Mouse (Mus musculus): Measurements from ENCODE around the gene Flywch1. TPM values are rescaled to one million over a fixed set of nuclear protein-coding genes. Genes with fewer than 3 reads are reported as not detected.
"Not testable (repeated sequence)": the region's sequence is repeated elsewhere in the genome, so short reads cannot be mapped to it uniquely, and the experiment has no call there.

Gene Flywch1
- polyA plus RNA-seq, 1 experiment from 2014 or later: 243 TPM

DNA sequence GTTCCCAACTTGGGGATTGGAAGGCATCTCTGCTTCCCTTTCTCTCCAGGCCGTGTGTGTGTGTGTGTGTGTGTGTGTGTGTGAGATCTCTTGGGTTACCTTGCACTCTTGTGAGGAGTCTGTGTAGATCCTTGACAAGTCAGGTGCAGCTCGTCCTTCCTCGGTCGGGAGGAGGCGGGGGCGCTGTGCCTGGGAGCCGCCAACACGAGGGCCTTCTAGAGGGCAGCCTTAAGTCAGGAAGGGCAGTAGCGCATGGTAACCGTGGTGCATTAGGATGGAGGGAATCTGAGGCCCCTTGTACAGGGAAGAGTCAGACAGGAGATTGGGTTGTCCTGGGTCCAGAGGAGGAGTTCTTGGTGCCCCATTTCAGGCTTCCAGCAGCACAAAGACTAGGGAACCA, 4.8 kb upstream of the Flywch1 start:
- 0 out of 2 replicates have a peak, but pooled peaks cover 7% of the 10 kb centered on the region for H3K36me3 ChIP-seq
- no peak overlapping the region for H3K9ac ChIP-seq (replicated peaks)
- peaks cover 8% of the 10 kb centered on the region; the same call in 1 of the 2 replicates for H3K4me1 ChIP-seq (replicated peaks)
- H3K4me3 ChIP-seq (replicated peaks): no peak overlapping the region
- no peak overlapping the region for H3K4me2 ChIP-seq (replicated peaks)
- no peaks in the 10 kb centered on the region for H3K27me3 ChIP-seq
- WGBS: 79% methylated on average over 10 of the region's 10 CpGs
- H3K27ac ChIP-seq: no peak overlapping the region
- ATAC-seq: no peak
- no peaks in the 10 kb centered on the region for H3K9me3 ChIP-seq

DNA sequence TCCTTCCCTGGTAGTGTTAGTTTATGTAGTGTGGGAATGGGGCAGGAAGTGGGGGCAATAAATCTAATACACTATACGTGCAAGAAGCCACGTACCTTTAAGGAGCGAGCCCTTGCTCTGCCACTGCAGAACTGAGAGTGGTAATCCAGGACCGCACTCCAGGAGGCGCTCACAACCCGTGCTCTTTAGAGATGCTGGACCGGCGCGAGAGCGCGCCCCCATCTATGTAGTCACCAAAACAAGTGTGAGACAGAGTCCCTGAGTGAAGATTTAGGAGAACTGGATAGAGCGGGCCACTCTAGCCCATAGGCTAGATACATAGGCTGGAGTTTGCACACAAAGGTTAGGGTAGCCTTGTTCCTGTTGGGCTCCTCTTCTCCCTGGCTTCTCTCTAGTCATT, 2.7 kb upstream of the Flywch1 start:
- 6% methylated on average over 12 of the region's 12 CpGs for WGBS
- Histone ChIP-seq H3K9me3 (no peaks in the 10 kb centered on the region), H3K4me2 (replicated peaks) (no peak overlapping the region), H3K9ac (replicated peaks) (no peak overlapping the region), H3K27ac (no peak overlapping the region), H3K36me3 (no peaks in the 10 kb centered on the region), H3K4me1 (replicated peaks) (peaks cover 22% of the 10 kb centered on the region), H3K4me3 (replicated peaks) (no peak overlapping the region), H3K27me3 (no peaks in the 10 kb centered on the region)
- 0 out of 2 replicates have a peak, but pooled peaks have one; percentile 10 for ATAC-seq

DNA sequence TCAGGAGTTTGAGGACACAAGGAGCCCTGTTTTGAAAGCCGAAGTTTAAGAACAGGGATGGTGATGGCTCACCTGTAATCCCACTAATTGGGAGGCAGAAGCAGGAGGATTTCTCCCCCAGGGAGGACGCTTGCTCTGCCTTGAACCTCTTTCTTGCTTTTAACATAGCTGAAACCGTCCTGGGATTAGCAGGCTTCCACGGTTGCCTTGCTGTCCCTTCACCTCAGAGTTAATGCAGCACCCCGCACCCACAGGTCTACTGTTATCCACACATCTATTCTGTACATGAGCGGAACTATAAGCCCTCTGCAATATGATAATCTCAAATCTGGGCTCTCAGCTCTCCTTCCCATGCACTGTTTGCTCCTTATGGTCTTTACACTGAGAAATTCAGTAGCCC, 2.3 kb upstream of the Flywch1 start:
- H3K36me3 ChIP-seq: peaks cover 2% of the 10 kb centered on the region
- H3K4me3 ChIP-seq (replicated peaks): no peak overlapping the region
- ATAC-seq: no peak
- no peaks in the 10 kb centered on the region for H3K9me3 ChIP-seq
- H3K27me3 ChIP-seq: no peaks in the 10 kb centered on the region
- H3K9ac ChIP-seq (replicated peaks): no peak overlapping the region
- H3K4me1 ChIP-seq (replicated peaks): peaks cover 27% of the 10 kb centered on the region
- 73% methylated on average over 6 of the region's 6 CpGs for WGBS
- H3K27ac ChIP-seq: no peak overlapping the region
- H3K4me2 ChIP-seq (replicated peaks): no peak overlapping the region

DNA sequence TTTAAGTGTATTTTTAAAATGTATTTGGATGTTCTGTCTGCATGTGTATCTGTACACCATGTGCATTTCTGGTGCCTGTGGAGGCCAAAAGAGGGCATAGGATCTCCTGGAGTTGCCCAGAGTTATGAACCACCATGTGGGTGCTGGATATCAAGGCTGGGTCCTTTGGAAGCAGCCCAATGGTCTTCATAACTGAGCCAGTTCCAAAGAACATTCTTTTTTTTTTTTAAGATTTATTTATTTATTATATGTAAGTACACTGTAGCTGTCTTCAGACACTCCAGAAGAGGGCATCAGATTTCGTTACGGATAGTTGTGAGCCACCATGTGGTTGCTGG, 786 bp upstream of the Flywch1 start:
- H3K27ac ChIP-seq: peak overlapping the region; percentile 59; the same call in 1 of the 2 replicates
- not testable (repeated sequence) for H3K9me3 ChIP-seq, ATAC-seq, H3K27me3 ChIP-seq
- H3K36me3 ChIP-seq: peaks cover 12% of the 10 kb centered on the region
- H3K9ac ChIP-seq (replicated peaks): peak overlapping the region; percentile 48; the same call in 1 of the 2 replicates
- H3K4me2 ChIP-seq (replicated peaks): peak overlapping the region; percentile 65
- WGBS: 77% methylated on average over 2 of the region's 2 CpGs
- H3K4me1 ChIP-seq (replicated peaks): peaks cover 28% of the 10 kb centered on the region
- H3K4me3 ChIP-seq (replicated peaks): peak overlapping the region; percentile 85

DNA sequence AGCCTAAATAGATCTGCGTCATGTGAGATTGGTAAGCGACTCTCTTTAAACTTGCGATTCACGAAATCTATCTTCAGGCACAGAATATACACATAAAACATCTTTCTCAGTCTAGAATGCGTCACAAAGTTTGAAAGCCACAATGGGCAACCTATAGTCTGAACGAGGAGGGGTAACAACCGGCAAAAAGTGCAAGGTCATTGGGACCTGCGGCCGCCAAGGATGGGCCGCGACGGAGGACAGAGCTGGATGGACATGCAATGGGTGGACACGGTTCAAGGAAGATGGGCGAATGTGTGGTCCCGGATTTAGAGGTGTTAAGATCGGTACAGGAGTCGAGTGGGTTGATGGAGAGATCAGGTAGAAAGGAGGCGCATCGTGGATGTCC, 512 bp downstream of the Flywch1 start:
- Histone ChIP-seq H3K4me2 (replicated peaks) (peak overlapping the region; percentile 65), H3K36me3 (peaks cover 18% of the 10 kb centered on the region), H3K9ac (replicated peaks) (peak overlapping the region; percentile 99), H3K4me1 (replicated peaks) (peaks cover 28% of the 10 kb centered on the region), H3K4me3 (replicated peaks) (peak overlapping the region; percentile 85), H3K27me3 (no peaks in the 10 kb centered on the region), H3K9me3 (no peaks in the 10 kb centered on the region), H3K27ac (peak overlapping the region; percentile 91)
- WGBS: under 1% methylated on average over 19 of the region's 19 CpGs
- no peak for ATAC-seq

DNA sequence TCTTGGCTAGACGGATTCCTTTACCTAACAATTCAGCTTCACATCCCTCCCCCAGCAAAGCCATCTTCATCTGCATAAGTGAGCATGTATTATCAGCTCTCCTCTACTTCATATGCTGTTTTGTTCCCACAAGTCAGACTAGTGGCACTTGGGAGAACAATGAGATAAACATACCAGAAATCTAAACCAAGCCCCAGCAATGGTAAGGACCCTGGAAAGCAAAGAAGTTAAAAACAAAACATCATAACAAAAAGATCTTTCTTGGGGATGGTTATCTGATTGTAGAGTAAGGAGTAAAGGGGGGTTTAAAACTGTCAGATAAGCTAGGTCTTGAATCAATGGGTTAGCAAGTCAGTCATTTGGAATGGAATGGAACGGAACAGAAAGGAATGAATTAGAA, 909 bp downstream of the Flywch1 start:
- no peak for ATAC-seq
- peaks cover 20% of the 10 kb centered on the region for H3K36me3 ChIP-seq
- peak overlapping the region; percentile 65 for H3K4me2 ChIP-seq (replicated peaks)
- H3K4me1 ChIP-seq (replicated peaks): peaks cover 28% of the 10 kb centered on the region
- peak overlapping the region; percentile 85 for H3K4me3 ChIP-seq (replicated peaks)
- WGBS: 3% methylated on average over 2 of the region's 2 CpGs
- peak overlapping the region; percentile 91 for H3K27ac ChIP-seq
- H3K27me3 ChIP-seq: no peaks in the 10 kb centered on the region
- no peaks in the 10 kb centered on the region for H3K9me3 ChIP-seq
- peak overlapping the region; percentile 99 for H3K9ac ChIP-seq (replicated peaks)

DNA sequence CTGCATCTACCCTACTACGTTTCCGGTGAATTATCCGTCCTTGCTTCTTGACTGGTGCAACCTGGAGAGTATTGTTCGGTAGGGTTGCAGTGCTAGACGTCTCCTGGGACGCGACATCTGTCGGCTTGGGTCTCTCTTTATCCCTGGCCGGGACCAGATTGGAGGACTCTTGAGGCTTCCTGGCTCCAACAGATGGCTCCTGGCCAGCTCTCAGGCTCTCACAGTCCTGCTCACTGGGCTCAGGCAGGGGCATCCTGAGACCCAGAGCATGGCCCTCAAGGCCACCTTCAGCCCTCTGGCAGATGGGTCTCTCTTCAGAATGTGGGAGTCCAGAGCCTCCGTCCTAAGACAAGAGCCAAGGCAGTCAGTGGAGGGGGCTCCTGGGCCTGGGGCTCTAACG, 8.4 kb downstream of the Flywch1 start:
- Histone ChIP-seq H3K9ac (replicated peaks) (no peak overlapping the region), H3K9me3 (no peaks in the 10 kb centered on the region), H3K4me1 (replicated peaks) (no peaks in the 10 kb centered on the region), H3K27ac (no peak overlapping the region), H3K36me3 (peaks cover 72% of the 10 kb centered on the region), H3K27me3 (no peaks in the 10 kb centered on the region), H3K4me2 (replicated peaks) (no peak overlapping the region), H3K4me3 (replicated peaks) (no peak overlapping the region)
- 83% methylated on average over 11 of the region's 11 CpGs for WGBS
- ATAC-seq: no peak

DNA sequence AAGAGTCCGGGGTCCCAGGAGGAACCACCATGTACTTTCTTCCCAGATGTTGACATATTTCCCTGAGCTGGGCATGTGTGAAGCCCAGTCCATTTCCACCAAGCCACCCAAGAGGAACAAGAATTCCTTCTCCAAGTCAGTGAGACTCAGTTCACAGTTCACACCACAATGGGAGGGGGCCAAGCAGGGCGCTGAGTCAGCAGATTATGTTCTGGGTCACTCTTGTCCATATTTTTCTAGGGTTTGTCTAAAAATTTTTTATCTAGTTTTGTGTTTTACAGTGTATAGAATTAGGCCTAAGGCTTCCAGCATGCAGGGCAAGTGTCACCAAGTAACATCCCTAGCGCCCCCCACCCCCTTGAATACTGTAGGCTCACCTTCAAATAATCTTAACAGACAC, 10.2 kb downstream of the Flywch1 start:
- Histone ChIP-seq H3K27me3 (no peaks in the 10 kb centered on the region), H3K4me1 (replicated peaks) (no peaks in the 10 kb centered on the region), H3K36me3 (peaks cover 83% of the 10 kb centered on the region), H3K4me2 (replicated peaks) (no peak overlapping the region), H3K9ac (replicated peaks) (no peak overlapping the region), H3K4me3 (replicated peaks) (no peak overlapping the region), H3K9me3 (no peaks in the 10 kb centered on the region), H3K27ac (no peak overlapping the region)
- no peak for ATAC-seq
- 95% methylated on average over 3 of the region's 3 CpGs for WGBS

DNA sequence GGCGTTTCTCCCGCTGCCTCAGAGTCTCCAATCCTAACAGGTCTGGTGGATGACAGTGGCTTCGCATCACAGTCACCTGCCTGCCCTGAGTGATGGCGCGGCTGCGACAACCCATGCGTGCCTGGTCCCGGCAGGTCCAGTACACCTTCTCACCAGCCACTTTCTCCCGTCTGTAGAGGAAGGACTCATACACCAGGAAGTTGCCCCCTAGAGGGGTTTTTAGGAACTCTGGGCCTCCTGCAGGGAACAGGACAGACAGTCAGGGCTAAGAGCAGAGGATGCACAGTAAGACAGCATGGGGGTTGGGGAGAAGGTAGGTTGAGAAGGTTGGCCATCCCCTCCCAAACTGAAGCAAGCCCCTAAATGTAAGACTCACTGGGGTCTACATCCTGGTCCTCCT, 11.2 kb downstream of the Flywch1 start:
- no peak overlapping the region for H3K9ac ChIP-seq (replicated peaks)
- H3K4me2 ChIP-seq (replicated peaks): no peak overlapping the region
- H3K27ac ChIP-seq: no peak overlapping the region
- ATAC-seq: no peak
- WGBS: 93% methylated on average over 9 of the region's 9 CpGs
- H3K4me3 ChIP-seq (replicated peaks): no peak overlapping the region
- H3K27me3 ChIP-seq: no peaks in the 10 kb centered on the region
- H3K36me3 ChIP-seq: peaks cover 89% of the 10 kb centered on the region
- H3K4me1 ChIP-seq (replicated peaks): no peaks in the 10 kb centered on the region
- H3K9me3 ChIP-seq: no peaks in the 10 kb centered on the region

DNA sequence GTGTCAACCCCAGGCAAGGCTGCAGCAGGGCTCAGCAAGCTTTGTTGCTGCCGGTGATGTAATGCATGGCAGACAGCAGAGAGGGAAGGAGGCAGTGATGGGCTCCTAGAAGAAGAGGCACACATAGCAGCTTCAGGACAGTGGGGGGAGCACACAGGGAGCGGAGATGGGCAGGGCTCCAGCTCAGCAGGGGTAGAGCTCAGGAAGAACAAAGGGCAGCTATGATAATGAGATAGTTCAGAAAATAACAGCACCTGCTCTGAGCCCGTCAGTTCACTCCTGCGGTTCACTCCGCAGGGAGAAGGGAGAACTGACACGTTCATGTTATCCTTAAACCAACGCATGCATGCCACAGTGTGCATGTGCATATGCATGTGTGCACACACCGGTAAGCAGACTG, 12.6 kb downstream of the Flywch1 start:
- Histone ChIP-seq H3K4me2 (replicated peaks) (no peak overlapping the region), H3K27ac (0 out of 2 replicates have a peak overlapping the region, but pooled peaks have one; percentile 26), H3K9ac (replicated peaks) (no peak overlapping the region), H3K9me3 (no peaks in the 10 kb centered on the region), H3K4me3 (replicated peaks) (no peak overlapping the region), H3K36me3 (peaks cover 97% of the 10 kb centered on the region), H3K27me3 (no peaks in the 10 kb centered on the region), H3K4me1 (replicated peaks) (no peaks in the 10 kb centered on the region)
- ATAC-seq: 0 out of 2 replicates have a peak, but pooled peaks have one; percentile 43
- 68% methylated on average over 8 of the region's 8 CpGs for WGBS

DNA sequence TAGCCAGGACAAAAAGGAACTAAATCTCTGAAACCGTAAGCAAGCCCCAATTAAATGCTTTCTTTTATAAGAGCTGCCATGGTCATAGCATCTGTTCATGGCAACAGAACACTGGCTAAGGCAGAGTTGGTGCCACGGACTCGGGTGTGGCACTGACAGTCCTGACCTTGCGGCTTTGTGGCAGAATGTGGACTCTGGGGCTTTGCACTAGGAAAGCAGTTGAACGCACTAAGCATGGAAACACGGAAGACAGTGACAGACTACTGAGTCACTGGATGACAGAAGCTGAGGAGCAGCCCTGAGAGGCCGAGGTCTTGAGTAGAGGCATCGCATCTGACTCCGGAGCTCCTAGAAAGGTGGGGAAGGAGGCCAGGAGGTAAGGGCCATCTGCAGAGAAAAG, 13.8 kb downstream of the Flywch1 start:
- H3K9ac ChIP-seq (replicated peaks): no peak overlapping the region
- H3K27me3 ChIP-seq: no peaks in the 10 kb centered on the region
- WGBS: 96% methylated on average over 9 of the region's 9 CpGs
- no peak for ATAC-seq
- H3K4me2 ChIP-seq (replicated peaks): no peak overlapping the region
- no peaks in the 10 kb centered on the region for H3K9me3 ChIP-seq
- H3K4me1 ChIP-seq (replicated peaks): no peaks in the 10 kb centered on the region
- H3K36me3 ChIP-seq: peaks cover 97% of the 10 kb centered on the region
- no peak overlapping the region for H3K4me3 ChIP-seq (replicated peaks)
- H3K27ac ChIP-seq: no peak overlapping the region

DNA sequence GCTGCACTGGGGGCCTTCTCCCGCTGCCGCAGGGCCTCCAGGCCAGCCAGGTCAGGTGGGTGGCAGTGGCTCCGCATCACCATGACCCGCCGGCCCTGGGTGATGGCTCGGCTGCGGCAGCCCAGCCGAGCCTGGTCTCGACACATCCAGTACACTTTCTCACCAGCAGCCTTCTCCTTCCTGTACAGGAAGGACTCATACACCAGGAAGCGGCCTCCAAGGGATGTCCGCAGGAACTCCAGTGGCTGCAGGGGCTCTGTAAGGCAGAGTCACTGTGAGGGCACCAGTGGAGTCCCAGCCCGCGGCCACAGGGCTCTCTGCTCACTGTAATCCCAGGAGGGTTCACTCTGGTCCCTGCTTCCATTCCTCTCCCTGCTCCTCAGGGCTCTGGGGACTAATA, 15.7 kb downstream of the Flywch1 start:
- H3K4me3 ChIP-seq (replicated peaks): no peak overlapping the region
- H3K4me2 ChIP-seq (replicated peaks): no peak overlapping the region
- H3K9me3 ChIP-seq: no peaks in the 10 kb centered on the region
- 90% methylated on average over 13 of the region's 13 CpGs for WGBS
- H3K27me3 ChIP-seq: no peaks in the 10 kb centered on the region
- H3K4me1 ChIP-seq (replicated peaks): no peaks in the 10 kb centered on the region
- peaks cover 97% of the 10 kb centered on the region for H3K36me3 ChIP-seq
- no peak overlapping the region for H3K27ac ChIP-seq
- H3K9ac ChIP-seq (replicated peaks): no peak overlapping the region
- no peak for ATAC-seq

DNA sequence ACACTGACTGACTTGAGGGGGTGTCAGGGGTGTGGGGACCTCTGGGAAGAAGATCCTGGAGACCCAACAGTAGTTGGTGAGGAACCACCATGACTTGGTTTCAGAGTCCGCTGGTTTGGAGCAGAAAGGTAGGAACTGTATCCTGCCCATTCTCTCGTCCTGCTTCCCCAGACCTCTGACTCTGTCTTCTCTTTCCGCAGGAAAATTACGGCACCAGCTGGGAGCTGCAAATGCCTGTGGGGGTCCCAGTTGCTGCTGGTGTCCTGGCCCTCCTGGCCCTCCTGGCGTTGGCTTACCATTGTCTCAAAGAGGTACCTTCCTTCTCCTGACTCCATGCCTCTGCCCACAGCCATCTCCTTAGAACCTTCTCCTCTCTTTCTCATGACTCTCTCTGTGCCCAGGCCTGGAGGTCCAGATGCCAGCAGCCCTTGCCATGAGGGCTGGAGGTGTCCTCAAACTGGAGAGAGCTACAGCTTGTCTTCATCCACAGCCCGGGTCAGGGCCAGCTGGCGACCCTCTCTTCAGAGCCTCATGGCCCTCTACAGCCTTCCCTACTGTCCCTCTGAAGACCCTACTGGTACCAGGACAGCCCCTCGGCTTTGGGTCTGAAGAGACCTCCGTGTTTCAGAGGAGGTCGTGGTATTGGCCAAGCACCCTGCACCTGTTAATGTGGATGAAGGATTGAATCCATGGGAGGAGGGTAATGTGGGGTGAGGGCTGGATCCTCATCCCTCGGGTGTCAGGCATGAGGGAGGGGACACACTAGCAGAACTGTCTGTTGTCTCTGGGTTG, 21.8 kb downstream of the Flywch1 start:
- 80% methylated on average over 11 of the region's 11 CpGs for WGBS
- Histone ChIP-seq H3K4me2 (replicated peaks) (no peak overlapping the region), H3K27me3 (peaks cover 37% of the 10 kb centered on the region), H3K9ac (replicated peaks) (no peak overlapping the region), H3K9me3 (no peaks in the 10 kb centered on the region), H3K4me1 (replicated peaks) (peaks cover 18% of the 10 kb centered on the region), H3K36me3 (peaks cover 43% of the 10 kb centered on the region), H3K27ac (no peak overlapping the region), H3K4me3 (replicated peaks) (no peak overlapping the region)
- no peak for ATAC-seq

Measured in midbrain, embryonic 13.5 days (tissue).